Mouse (Mus musculus) stomach, embryonic 14.5 days (tissue): ENCODE measurements around the gene Kbtbd12. TPM values are rescaled to one million over a fixed set of nuclear protein-coding genes. Genes with fewer than 3 reads are reported as not detected.

ENCODE experiments used
- polyA plus RNA-seq: library from polyadenylated mRNA; unstranded; fragments of >200 nt; fragmentation: Nextera tagmentation; extraction: Ambion mirVana; gene quantifications from 2 replicates; pipeline ENCODE4 v1.2.1, GENCODE M21; 2014

The Kbtbd12 gene
- polyA plus RNA-seq, 1 experiment from 2014 or later = not detected

Other genes with a start within 250 kb of the Kbtbd12 start
- 49.4 and 49.5 TPM in 2 replicates for gene Eefsec, start 191.4 kb downstream of the Kbtbd12 start, polyA plus RNA-seq
- 120 and 134 TPM in 2 replicates for gene Ruvbl1, start 172.5 kb downstream of the Kbtbd12 start, polyA plus RNA-seq
- 217 and 245 TPM in 2 replicates for gene Sec61a1, start 119.0 kb downstream of the Kbtbd12 start, polyA plus RNA-seq
- 102 and 104 TPM in 2 replicates for gene Mgll, start 86.5 kb upstream of the Kbtbd12 start, polyA plus RNA-seq
- gene Abtb1, start 204.0 kb upstream of the Kbtbd12 start, polyA plus RNA-seq = 23.4 and 24.1 TPM in 2 replicates
- gene Podxl2, start 237.1 kb upstream of the Kbtbd12 start, polyA plus RNA-seq = 79.8 and 85.3 TPM in 2 replicates